Mouse (Mus musculus): ENCODE measurements around the gene Tmem92. TPM values are rescaled to one million over a fixed set of nuclear protein-coding genes. Genes with fewer than 3 reads are reported as not detected.

The Tmem92 gene
- polyA plus RNA-seq, 1 experiment, result not detected

- H3K4me3 ChIP-seq (replicated peaks), result no peak overlapping the region
- no peaks in the 10 kb centered on the region for H3K9me3 ChIP-seq (ENCODE audit: control insufficient read depth, low read length)
- H3K27me3 ChIP-seq (ENCODE audit: control insufficient read depth), result no peaks in the 10 kb centered on the region
- no peak for TF ChIP-seq TAL1 (IDR thresholded peaks at IDR 0.05; ENCODE audit: low read length)
- TF ChIP-seq GATA1 (IDR thresholded peaks at IDR 0.05; ENCODE audit: low read length), result no peak
- no peaks in the 10 kb centered on the region for H3K36me3 ChIP-seq (ENCODE audit: control insufficient read depth)
- H3K4me1 ChIP-seq (ENCODE audit: control insufficient read depth), result no peaks in the 10 kb centered on the region
These were observed 15.3 kb downstream of the Tmem92 start for GRCm38 (mm10) chr11:94767241-94767640.

- H3K36me3 ChIP-seq (ENCODE audit: control insufficient read depth), result no peaks in the 10 kb centered on the region
- H3K4me1 ChIP-seq (ENCODE audit: control insufficient read depth), result no peaks in the 10 kb centered on the region
- H3K9me3 ChIP-seq (ENCODE audit: control insufficient read depth, low read length), result no peaks in the 10 kb centered on the region
- H3K27me3 ChIP-seq (ENCODE audit: control insufficient read depth), result no peaks in the 10 kb centered on the region
- no peak overlapping the region for H3K4me3 ChIP-seq (replicated peaks)
- TF ChIP-seq GATA1 (IDR thresholded peaks at IDR 0.05; ENCODE audit: low read length) (no peak), TAL1 (IDR thresholded peaks at IDR 0.05; ENCODE audit: low read length) (no peak)
These were observed 19.7 kb downstream of the Tmem92 start for GRCm38 (mm10) chr11:94762775-94763174.

GRCm38 (mm10) chr11:94762281-94762680 lies 20.2 kb downstream of the Tmem92 start:
- Histone ChIP-seq H3K27me3 (ENCODE audit: control insufficient read depth) (no peaks in the 10 kb centered on the region), H3K4me3 (replicated peaks) (no peak overlapping the region), H3K4me1 (ENCODE audit: control insufficient read depth) (no peaks in the 10 kb centered on the region), H3K36me3 (ENCODE audit: control insufficient read depth) (no peaks in the 10 kb centered on the region), H3K9me3 (ENCODE audit: control insufficient read depth, low read length) (no peaks in the 10 kb centered on the region)
- TF ChIP-seq TAL1 (IDR thresholded peaks at IDR 0.05; ENCODE audit: low read length) (no peak), GATA1 (IDR thresholded peaks at IDR 0.05; ENCODE audit: low read length) (no peak)

GRCm38 (mm10) chr11:94760799-94761198 lies 21.7 kb downstream of the Tmem92 start:
- Histone ChIP-seq H3K9me3 (ENCODE audit: control insufficient read depth, low read length) (no peaks in the 10 kb centered on the region), H3K27me3 (ENCODE audit: control insufficient read depth) (no peaks in the 10 kb centered on the region), H3K4me1 (ENCODE audit: control insufficient read depth) (no peaks in the 10 kb centered on the region), H3K4me3 (replicated peaks) (no peak overlapping the region), H3K36me3 (ENCODE audit: control insufficient read depth) (no peaks in the 10 kb centered on the region)
- TF ChIP-seq GATA1 (IDR thresholded peaks at IDR 0.05; ENCODE audit: low read length), result no peak
- no peak for TF ChIP-seq TAL1 (IDR thresholded peaks at IDR 0.05; ENCODE audit: low read length)

GRCm38 (mm10) chr11:94760364-94760763 lies 22.1 kb downstream of the Tmem92 start:
- H3K4me1 ChIP-seq (ENCODE audit: control insufficient read depth), result no peaks in the 10 kb centered on the region
- TF ChIP-seq GATA1 (IDR thresholded peaks at IDR 0.05; ENCODE audit: low read length), result no peak
- no peak for TF ChIP-seq TAL1 (IDR thresholded peaks at IDR 0.05; ENCODE audit: low read length)
- no peaks in the 10 kb centered on the region for H3K27me3 ChIP-seq (ENCODE audit: control insufficient read depth)
- no peaks in the 10 kb centered on the region for H3K36me3 ChIP-seq (ENCODE audit: control insufficient read depth)
- no peaks in the 10 kb centered on the region for H3K9me3 ChIP-seq (ENCODE audit: control insufficient read depth, low read length)
- H3K4me3 ChIP-seq (replicated peaks), result no peak overlapping the region

- H3K9me3 ChIP-seq (ENCODE audit: control insufficient read depth, low read length), result no peaks in the 10 kb centered on the region
- H3K4me1 ChIP-seq (ENCODE audit: control insufficient read depth), result no peaks in the 10 kb centered on the region
- TF ChIP-seq GATA1 (IDR thresholded peaks at IDR 0.05; ENCODE audit: low read length), result no peak
- no peaks in the 10 kb centered on the region for H3K36me3 ChIP-seq (ENCODE audit: control insufficient read depth)
- no peak overlapping the region for H3K4me3 ChIP-seq (replicated peaks)
- H3K27me3 ChIP-seq (ENCODE audit: control insufficient read depth), result no peaks in the 10 kb centered on the region
These were observed 22.6 kb downstream of the Tmem92 start for GRCm38 (mm10) chr11:94759916-94760315.

GRCm38 (mm10) chr11:94752946-94753713 lies 29.4 kb downstream of the Tmem92 start:
- no peak overlapping the region for H3K4me3 ChIP-seq (replicated peaks)
- no peaks in the 10 kb centered on the region for H3K36me3 ChIP-seq (ENCODE audit: control insufficient read depth)
- no peaks in the 10 kb centered on the region for H3K9me3 ChIP-seq (ENCODE audit: control insufficient read depth, low read length)
- no peaks in the 10 kb centered on the region for H3K4me1 ChIP-seq (ENCODE audit: control insufficient read depth)
- no peak for TF ChIP-seq TAL1 (IDR thresholded peaks at IDR 0.05; ENCODE audit: low read length)
- no peak for TF ChIP-seq GATA1 (IDR thresholded peaks at IDR 0.05; ENCODE audit: low read length)
- no peaks in the 10 kb centered on the region for H3K27me3 ChIP-seq (ENCODE audit: control insufficient read depth)

- no peaks in the 10 kb centered on the region for H3K4me1 ChIP-seq (ENCODE audit: control insufficient read depth)
- peaks cover 3% of the 10 kb centered on the region; the same call in 1 of the 2 replicates for H3K9me3 ChIP-seq (ENCODE audit: control insufficient read depth, low read length)
- H3K36me3 ChIP-seq (ENCODE audit: control insufficient read depth), result no peaks in the 10 kb centered on the region
- TF ChIP-seq GATA1 (IDR thresholded peaks at IDR 0.05; ENCODE audit: low read length) (no peak), TAL1 (IDR thresholded peaks at IDR 0.05; ENCODE audit: low read length) (no peak)
- no peaks in the 10 kb centered on the region for H3K27me3 ChIP-seq (ENCODE audit: control insufficient read depth)
- no peak within 1 kb of the TSS for H3K4me3 ChIP-seq (replicated peaks)
These were observed 40.7 kb downstream of the Tmem92 start, which contains the start of gene Cdc34b for GRCm38 (mm10) chr11:94741732-94742272. Gene Cdc34b (plus strand): TSS chr11:94741782.

GRCm38 (mm10) chr11:94735746-94736145 lies 46.8 kb downstream of the Tmem92 start:
- no peaks in the 10 kb centered on the region for H3K27me3 ChIP-seq (ENCODE audit: control insufficient read depth)
- TF ChIP-seq GATA1 (IDR thresholded peaks at IDR 0.05; ENCODE audit: low read length) (no peak), TAL1 (IDR thresholded peaks at IDR 0.05; ENCODE audit: low read length) (no peak)
- no peaks in the 10 kb centered on the region for H3K9me3 ChIP-seq (ENCODE audit: control insufficient read depth, low read length)
- no peaks in the 10 kb centered on the region for H3K4me1 ChIP-seq (ENCODE audit: control insufficient read depth)
- H3K4me3 ChIP-seq (replicated peaks), result no peak overlapping the region
- no peaks in the 10 kb centered on the region for H3K36me3 ChIP-seq (ENCODE audit: control insufficient read depth)
